Mouse (Mus musculus): ENCODE results near the gene Nkg7. TPM values are rescaled to one million over a fixed set of nuclear protein-coding genes. Genes with fewer than 3 reads are reported as not detected.

The Nkg7 gene
- polyA plus RNA-seq, 1 experiment from 2014 or later = not detected

- Histone ChIP-seq H3K9me3 (ENCODE audit: control insufficient read depth, low read length) (no peaks in the 10 kb centered on the region), H3K4me2 (replicated peaks) (peak overlapping the region; percentile 84), H3K4me3 (replicated peaks; ENCODE audit: low read length) (peak overlapping the region; percentile 50), H3K36me3 (replicated peaks; ENCODE audit: control insufficient read depth, insufficient read depth) (no peaks in the 10 kb centered on the region), H3K4me1 (replicated peaks; ENCODE audit: control insufficient read depth, insufficient read depth, low read length) (peaks cover 19% of the 10 kb centered on the region), H3K9ac (peak overlapping the region; percentile 58), H3K27me3 (ENCODE audit: control insufficient read depth, insufficient read depth, low read length) (no peaks in the 10 kb centered on the region), H3K27ac (peak overlapping the region; percentile 91)
- ATAC-seq (ENCODE audit: low FRiP score) (no peak), DNase-seq (ENCODE audit: low spot score) (no peak)
- 13% methylated on average over 9 of the region's 9 CpGs for WGBS
These were observed 5.8 kb downstream of the Nkg7 start for GRCm38 (mm10) chr7:43442684-43443083.

- WGBS = under 1% methylated on average over 36 of the region's 36 CpGs
- Histone ChIP-seq H3K27ac (peak overlapping the region; percentile 91), H3K4me3 (replicated peaks; ENCODE audit: low read length) (peak overlapping the region; percentile 50), H3K27me3 (ENCODE audit: control insufficient read depth, insufficient read depth, low read length) (no peaks in the 10 kb centered on the region), H3K9me3 (ENCODE audit: control insufficient read depth, low read length) (no peaks in the 10 kb centered on the region), H3K4me2 (replicated peaks) (peak overlapping the region; percentile 84), H3K4me1 (replicated peaks; ENCODE audit: control insufficient read depth, insufficient read depth, low read length) (peaks cover 19% of the 10 kb centered on the region), H3K9ac (peak overlapping the region; percentile 58), H3K36me3 (replicated peaks; ENCODE audit: control insufficient read depth, insufficient read depth) (no peaks in the 10 kb centered on the region)
- ATAC-seq (ENCODE audit: low FRiP score) (peak; percentile 79), DNase-seq (ENCODE audit: low spot score) (peak; percentile 60)
These were observed 6.4 kb downstream of the Nkg7 start for GRCm38 (mm10) chr7:43443126-43443916.

GRCm38 (mm10) chr7:43443917-43444293, 7.0 kb downstream of the Nkg7 start, which contains the start of the genes Etfb and Gm45233:
Gene Etfb (plus strand): TSS chr7:43444083.
Gene Gm45233 (plus strand): TSS chr7:43444128.
- H3K36me3 ChIP-seq (replicated peaks; ENCODE audit: control insufficient read depth, insufficient read depth) = no peaks in the 10 kb centered on the region
- peak; percentile 97 for ATAC-seq (ENCODE audit: low FRiP score)
- WGBS = under 1% methylated on average over 27 of the region's 27 CpGs

GRCm38 (mm10) chr7:43447801-43448200, 10.9 kb downstream of the Nkg7 start:
- Histone ChIP-seq H3K27ac (no peak overlapping the region), H3K27me3 (ENCODE audit: control insufficient read depth, insufficient read depth, low read length) (no peaks in the 10 kb centered on the region), H3K4me2 (replicated peaks) (no peak overlapping the region), H3K4me3 (replicated peaks; ENCODE audit: low read length) (no peak overlapping the region), H3K9ac (no peak overlapping the region), H3K4me1 (replicated peaks; ENCODE audit: control insufficient read depth, insufficient read depth, low read length) (peaks cover 14% of the 10 kb centered on the region), H3K9me3 (ENCODE audit: control insufficient read depth, low read length) (no peaks in the 10 kb centered on the region), H3K36me3 (replicated peaks; ENCODE audit: control insufficient read depth, insufficient read depth) (peaks cover 2% of the 10 kb centered on the region)
- no peak for DNase-seq (ENCODE audit: low spot score)
- no peak for ATAC-seq (ENCODE audit: low FRiP score)
- WGBS = 91% methylated on average over 4 of the region's 4 CpGs

More at GRCm38 (mm10) chr7:43443917-43444293, 7.0 kb downstream of the Nkg7 start, which contains the start of the genes Etfb and Gm45233:
- Histone ChIP-seq H3K4me1 (replicated peaks; ENCODE audit: control insufficient read depth, insufficient read depth, low read length) (peaks cover 19% of the 10 kb centered on the region), H3K27me3 (ENCODE audit: control insufficient read depth, insufficient read depth, low read length) (no peaks in the 10 kb centered on the region), H3K9ac (peak within 1 kb of the TSS; percentile 58), H3K9me3 (ENCODE audit: control insufficient read depth, low read length) (no peaks in the 10 kb centered on the region), H3K4me2 (replicated peaks) (peak within 1 kb of the TSS; percentile 84), H3K4me3 (replicated peaks; ENCODE audit: low read length) (peak within 1 kb of the TSS; percentile 50), H3K27ac (peak within 1 kb of the TSS; percentile 91)
- peak; percentile 93 for DNase-seq (ENCODE audit: low spot score)

- H3K4me1 ChIP-seq (replicated peaks; ENCODE audit: control insufficient read depth, insufficient read depth, low read length) = peaks cover 13% of the 10 kb centered on the region
- ATAC-seq (ENCODE audit: low FRiP score) (no peak), DNase-seq (ENCODE audit: low spot score) (no peak)
- H3K36me3 ChIP-seq (replicated peaks; ENCODE audit: control insufficient read depth, insufficient read depth) = peaks cover 6% of the 10 kb centered on the region
- H3K27me3 ChIP-seq (ENCODE audit: control insufficient read depth, insufficient read depth, low read length) = no peaks in the 10 kb centered on the region
- 96% methylated on average over 2 of the region's 3 CpGs for WGBS
- H3K4me3 ChIP-seq (replicated peaks; ENCODE audit: low read length) = no peak overlapping the region
- H3K4me2 ChIP-seq (replicated peaks) = no peak overlapping the region
- H3K9ac ChIP-seq = no peak overlapping the region
- no peaks in the 10 kb centered on the region for H3K9me3 ChIP-seq (ENCODE audit: control insufficient read depth, low read length)
- no peak overlapping the region for H3K27ac ChIP-seq
These were observed 11.4 kb downstream of the Nkg7 start for GRCm38 (mm10) chr7:43448246-43448645.

- H3K27ac ChIP-seq = no peak overlapping the region
- no peak overlapping the region for H3K4me2 ChIP-seq (replicated peaks)
- no peak for DNase-seq (ENCODE audit: low spot score)
- H3K9me3 ChIP-seq (ENCODE audit: control insufficient read depth, low read length) = no peaks in the 10 kb centered on the region
- no peak for ATAC-seq (ENCODE audit: low FRiP score)
- no peak overlapping the region for H3K4me3 ChIP-seq (replicated peaks; ENCODE audit: low read length)
- no peaks in the 10 kb centered on the region for H3K27me3 ChIP-seq (ENCODE audit: control insufficient read depth, insufficient read depth, low read length)
- 100% methylated on average over 2 of the region's 2 CpGs for WGBS
- H3K4me1 ChIP-seq (replicated peaks; ENCODE audit: control insufficient read depth, insufficient read depth, low read length) = peaks cover 6% of the 10 kb centered on the region
- H3K36me3 ChIP-seq (replicated peaks; ENCODE audit: control insufficient read depth, insufficient read depth) = peaks cover 18% of the 10 kb centered on the region
- no peak overlapping the region for H3K9ac ChIP-seq
These were observed 12.9 kb downstream of the Nkg7 start for GRCm38 (mm10) chr7:43449811-43450210.

GRCm38 (mm10) chr7:43451726-43452125, 14.9 kb downstream of the Nkg7 start:
- Histone ChIP-seq H3K4me1 (replicated peaks; ENCODE audit: control insufficient read depth, insufficient read depth, low read length) (no peaks in the 10 kb centered on the region), H3K27me3 (ENCODE audit: control insufficient read depth, insufficient read depth, low read length) (no peaks in the 10 kb centered on the region), H3K4me3 (replicated peaks; ENCODE audit: low read length) (no peak overlapping the region), H3K9ac (no peak overlapping the region), H3K4me2 (replicated peaks) (no peak overlapping the region), H3K36me3 (replicated peaks; ENCODE audit: control insufficient read depth, insufficient read depth) (peaks cover 23% of the 10 kb centered on the region), H3K27ac (no peak overlapping the region), H3K9me3 (ENCODE audit: control insufficient read depth, low read length) (no peaks in the 10 kb centered on the region)
- ATAC-seq (ENCODE audit: low FRiP score) (no peak), DNase-seq (ENCODE audit: low spot score) (no peak)
- 97% methylated on average over 11 of the region's 11 CpGs for WGBS

GRCm38 (mm10) chr7:43452609-43453008, 15.7 kb downstream of the Nkg7 start:
- Histone ChIP-seq H3K4me2 (replicated peaks) (no peak overlapping the region), H3K36me3 (replicated peaks; ENCODE audit: control insufficient read depth, insufficient read depth) (peaks cover 26% of the 10 kb centered on the region), H3K9ac (no peak overlapping the region), H3K27ac (no peak overlapping the region), H3K9me3 (ENCODE audit: control insufficient read depth, low read length) (no peaks in the 10 kb centered on the region), H3K4me1 (replicated peaks; ENCODE audit: control insufficient read depth, insufficient read depth, low read length) (no peaks in the 10 kb centered on the region), H3K27me3 (ENCODE audit: control insufficient read depth, insufficient read depth, low read length) (no peaks in the 10 kb centered on the region), H3K4me3 (replicated peaks; ENCODE audit: low read length) (no peak overlapping the region)
- 49% methylated on average over 4 of the region's 4 CpGs for WGBS
- no peak for DNase-seq (ENCODE audit: low spot score)
- ATAC-seq (ENCODE audit: low FRiP score) = no peak

- no peak overlapping the region for H3K4me2 ChIP-seq (replicated peaks)
- no peak overlapping the region for H3K27ac ChIP-seq
- no peak for ATAC-seq (ENCODE audit: low FRiP score)
- no peaks in the 10 kb centered on the region for H3K9me3 ChIP-seq (ENCODE audit: control insufficient read depth, low read length)
- no peaks in the 10 kb centered on the region for H3K27me3 ChIP-seq (ENCODE audit: control insufficient read depth, insufficient read depth, low read length)
- peaks cover 26% of the 10 kb centered on the region for H3K36me3 ChIP-seq (replicated peaks; ENCODE audit: control insufficient read depth, insufficient read depth)
- H3K4me1 ChIP-seq (replicated peaks; ENCODE audit: control insufficient read depth, insufficient read depth, low read length) = no peaks in the 10 kb centered on the region
- H3K4me3 ChIP-seq (replicated peaks; ENCODE audit: low read length) = no peak overlapping the region
- no peak overlapping the region for H3K9ac ChIP-seq
- DNase-seq (ENCODE audit: low spot score) = no peak
- WGBS = 93% methylated on average over 14 of the region's 14 CpGs
These were observed 16.9 kb downstream of the Nkg7 start for GRCm38 (mm10) chr7:43453599-43454355.

Data from hindbrain, embryonic 14.5 days (tissue).